Mouse (Mus musculus) hindbrain, embryonic 12.5 days (tissue): ENCODE measurements at regions not wholly inside any gene's neighbourhood (a gene's known extent, or its start where the extent isn't known, plus 50 kb on each side); places are given as distances from the start of the nearest gene placed in this dataset.

Experiments
- ATAC-seq: fragments of 200-750 bp; cut with Nextera tagmentation; 2 replicates; pipeline ENCODE4 v1.8.0; 2017; ENCODE audit warnings: moderate TSS enrichment; ENCODE audit not compliant: low FRiP score
- H3K27ac ChIP-seq: fragments of 300-500 bp; sonication (generic); 2 replicates; pipeline ENCODE4 v1.5.1; 2016; ENCODE audit warnings: mild to moderate bottlenecking
- H3K27me3 ChIP-seq: fragments of 300-500 bp; sonication (generic); 2 replicates; pipeline ENCODE4 v1.6.1; 2016; ENCODE audit warnings: mild to moderate bottlenecking
- H3K36me3 ChIP-seq: fragments of 300-500 bp; sonication (generic); 2 replicates; pipeline ENCODE4 v1.6.1; 2016; ENCODE audit warnings: mild to moderate bottlenecking
- H3K4me1 ChIP-seq: fragments of 300-500 bp; sonication (generic); 2 replicates; pipeline ENCODE4 v1.6.1; 2016
- H3K4me2 ChIP-seq: fragments of 300-500 bp; sonication (generic); replicated peaks from 2 replicates; pipeline ENCODE4 v1.6.1; 2016; ENCODE audit warnings: mild to moderate bottlenecking
- H3K4me3 ChIP-seq: fragments of 300-500 bp; sonication (generic); 2 replicates; pipeline ENCODE4 v1.5.1; 2016; ENCODE audit warnings: mild to moderate bottlenecking
- H3K9ac ChIP-seq: fragments of 300-500 bp; sonication (generic); 2 replicates; pipeline ENCODE4 v1.6.1; 2016; ENCODE audit warnings: mild to moderate bottlenecking, moderate library complexity
- H3K9me3 ChIP-seq: fragments of 300-500 bp; sonication (generic); replicated peaks from 2 replicates; pipeline ENCODE4 v1.6.1; 2016; ENCODE audit warnings: mild to moderate bottlenecking
- WGBS: fragments of 180-500 bp; shearing (Covaris S2); methylation state at CpG from one replicate; pipeline ENCODE4 v1.1.7; 2016; 5-methylcytosine and 5-hydroxymethylcytosine counted together

DNA sequence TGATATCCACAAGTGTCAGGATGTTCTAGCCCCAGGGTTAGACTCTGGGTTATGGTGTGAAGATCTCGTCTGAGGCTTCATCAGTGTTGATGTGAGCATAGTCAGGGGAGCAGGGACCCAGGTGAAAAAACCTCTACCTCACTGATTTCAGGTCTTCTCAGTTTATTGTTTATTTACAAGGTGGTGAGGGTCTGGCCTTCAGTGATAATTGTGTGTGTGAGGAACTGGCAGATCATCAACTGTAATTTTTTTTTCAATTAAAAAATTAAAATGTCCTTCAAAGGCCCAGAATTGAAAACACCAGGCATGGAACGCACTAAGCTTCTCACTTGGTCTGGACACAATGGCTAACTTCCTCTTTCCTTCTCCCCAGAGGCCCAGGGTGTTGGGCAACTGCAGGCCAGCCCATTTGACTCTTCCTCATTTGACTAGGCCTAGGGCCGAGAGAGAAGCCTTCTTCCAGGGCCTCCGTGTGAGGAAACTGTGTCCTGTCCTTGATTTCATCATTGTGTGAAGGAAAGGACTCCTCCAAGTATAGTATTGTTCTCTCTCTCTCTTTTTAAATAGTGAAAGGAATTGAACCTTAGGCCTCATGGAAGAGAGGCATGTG is 91.0 kb upstream of the Klf4 start:
- Histone ChIP-seq H3K27me3 (no peaks in the 10 kb centered on the region), H3K4me2 (no peak overlapping the region), H3K4me3 (no peak overlapping the region), H3K4me1 (no peaks in the 10 kb centered on the region), H3K9ac (no peak overlapping the region), H3K9me3 (no peaks in the 10 kb centered on the region), H3K36me3 (no peaks in the 10 kb centered on the region), H3K27ac (no peak overlapping the region)
- no peak for ATAC-seq
- WGBS, result 83% methylated on average over 4 of the region's 4 CpGs

DNA sequence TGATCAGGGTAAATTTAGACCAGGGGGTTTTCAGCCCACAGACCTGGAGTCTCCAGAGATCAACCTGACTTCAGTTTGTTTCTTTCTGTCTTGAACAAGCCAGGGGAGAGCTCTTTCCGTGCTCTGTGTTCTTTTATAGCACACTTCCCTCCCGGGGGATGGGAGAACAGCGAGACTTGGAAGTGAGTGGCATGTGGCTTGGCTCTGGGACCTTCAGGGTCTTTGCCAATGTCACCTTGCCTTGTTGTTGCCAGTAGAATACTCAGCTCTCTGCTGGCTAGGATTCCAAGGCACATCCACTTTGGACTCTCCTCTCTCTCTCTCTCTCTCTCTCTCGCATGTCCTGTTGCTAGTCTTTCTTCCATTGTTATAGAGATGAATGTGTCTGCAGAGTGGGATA is 90.4 kb upstream of the Klf4 start:
- no peaks in the 10 kb centered on the region for H3K27me3 ChIP-seq
- H3K9ac ChIP-seq, result no peak overlapping the region
- H3K4me1 ChIP-seq, result no peaks in the 10 kb centered on the region
- no peaks in the 10 kb centered on the region for H3K9me3 ChIP-seq
- H3K4me2 ChIP-seq, result no peak overlapping the region
- 76% methylated on average over 4 of the region's 4 CpGs for WGBS
- H3K36me3 ChIP-seq, result no peaks in the 10 kb centered on the region
- no peak for ATAC-seq
- no peak overlapping the region for H3K4me3 ChIP-seq
- no peak overlapping the region for H3K27ac ChIP-seq

DNA sequence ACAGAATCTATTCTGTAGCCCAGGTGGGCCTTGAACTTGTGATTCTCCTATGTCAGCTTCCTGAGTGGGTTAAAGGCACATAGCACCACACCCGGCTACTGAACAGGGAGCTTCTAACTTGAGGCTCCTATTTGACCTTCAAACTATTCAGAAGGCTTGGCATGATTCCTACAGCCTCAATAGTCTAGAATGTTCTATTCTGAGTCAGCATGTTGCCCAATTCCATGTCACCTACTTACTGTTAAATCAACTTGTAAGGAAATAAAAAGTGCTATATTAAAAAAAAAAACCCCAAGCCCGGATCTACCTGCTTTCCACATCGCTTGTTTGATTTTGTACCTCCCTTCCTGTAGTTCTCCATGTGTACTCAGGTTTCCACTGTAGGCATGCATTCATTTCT is 87.6 kb upstream of the Klf4 start:
- Histone ChIP-seq H3K27ac (no peak overlapping the region), H3K36me3 (no peaks in the 10 kb centered on the region), H3K9me3 (no peaks in the 10 kb centered on the region), H3K4me1 (no peaks in the 10 kb centered on the region), H3K4me3 (no peak overlapping the region), H3K9ac (no peak overlapping the region), H3K27me3 (no peaks in the 10 kb centered on the region), H3K4me2 (no peak overlapping the region)
- WGBS, result 89% methylated on average over 3 of the region's 3 CpGs
- ATAC-seq, result no peak

DNA sequence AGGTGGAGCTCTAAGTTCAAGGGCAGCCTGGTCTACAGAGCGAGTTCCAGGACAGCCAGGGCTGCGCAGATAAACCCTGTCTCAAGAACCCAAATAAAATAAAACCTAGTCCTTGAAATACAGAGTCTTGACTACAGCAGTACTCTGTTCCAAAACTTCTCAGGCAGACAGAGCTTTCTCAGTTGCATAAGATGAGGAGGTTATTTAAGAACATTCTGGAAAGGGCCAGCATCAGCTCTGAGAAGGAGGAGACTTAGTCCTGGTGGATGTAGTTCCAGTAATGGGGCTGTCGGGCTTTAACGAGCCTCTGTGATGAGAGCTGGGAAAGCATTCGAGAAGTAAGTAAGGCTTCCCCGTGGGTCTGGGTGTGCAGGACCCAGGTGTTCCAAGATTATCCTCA is 83.5 kb upstream of the Klf4 start:
- no peaks in the 10 kb centered on the region for H3K9me3 ChIP-seq
- no peak overlapping the region for H3K27ac ChIP-seq
- no peaks in the 10 kb centered on the region for H3K27me3 ChIP-seq
- no peak overlapping the region for H3K4me3 ChIP-seq
- no peaks in the 10 kb centered on the region for H3K4me1 ChIP-seq
- no peak overlapping the region for H3K9ac ChIP-seq
- no peak overlapping the region for H3K4me2 ChIP-seq
- 81% methylated on average over 6 of the region's 6 CpGs for WGBS
- H3K36me3 ChIP-seq, result no peaks in the 10 kb centered on the region
- no peak for ATAC-seq

DNA sequence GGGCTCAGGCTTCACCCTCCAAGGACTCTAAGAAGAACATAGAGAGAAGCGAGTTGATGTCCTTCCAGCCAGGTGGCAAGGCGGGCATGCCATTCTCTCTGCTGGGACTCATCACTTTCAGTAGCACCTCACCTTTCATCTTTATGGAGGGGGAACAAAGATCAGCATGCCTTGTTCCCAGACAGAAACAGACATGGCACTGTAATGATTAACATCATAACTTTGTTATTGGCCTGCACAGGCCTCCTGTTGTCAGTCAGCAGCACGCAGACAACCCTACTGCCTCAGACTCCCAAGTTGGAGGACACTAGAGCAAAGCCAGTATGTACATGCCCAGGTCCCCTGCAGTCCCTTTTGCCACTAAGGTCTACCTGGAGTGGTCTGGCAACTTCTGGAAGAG is 81.3 kb upstream of the Klf4 start:
- Histone ChIP-seq H3K27me3 (no peaks in the 10 kb centered on the region), H3K9me3 (no peaks in the 10 kb centered on the region), H3K4me2 (no peak overlapping the region), H3K27ac (no peak overlapping the region), H3K9ac (no peak overlapping the region), H3K4me3 (no peak overlapping the region), H3K4me1 (no peaks in the 10 kb centered on the region), H3K36me3 (no peaks in the 10 kb centered on the region)
- WGBS, result 95% methylated on average over 3 of the region's 3 CpGs
- no peak for ATAC-seq

DNA sequence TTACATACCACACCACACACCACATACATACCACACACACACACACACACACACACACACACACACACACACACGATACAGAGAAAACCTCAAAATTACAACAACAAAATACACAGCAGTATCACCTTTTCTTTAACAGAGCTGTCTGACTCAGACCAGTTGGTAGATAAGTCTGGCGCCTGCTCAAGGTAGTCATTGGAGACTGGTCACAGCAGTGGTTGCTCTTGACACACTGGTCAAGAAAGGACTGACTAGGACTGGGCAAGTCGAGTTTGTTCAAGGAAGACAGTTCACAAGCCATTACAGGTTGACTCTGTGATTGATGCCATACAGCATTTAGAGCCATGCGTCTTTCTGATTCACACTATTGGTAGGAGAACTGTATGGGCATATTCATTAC is 78.7 kb upstream of the Klf4 start:
- 88% methylated on average over 4 of the region's 4 CpGs for WGBS
- no peak overlapping the region for H3K4me2 ChIP-seq
- no peaks in the 10 kb centered on the region for H3K27me3 ChIP-seq
- ATAC-seq, result no peak
- H3K9ac ChIP-seq, result no peak overlapping the region
- no peak overlapping the region for H3K4me3 ChIP-seq
- no peaks in the 10 kb centered on the region for H3K4me1 ChIP-seq
- no peaks in the 10 kb centered on the region for H3K36me3 ChIP-seq
- no peak overlapping the region for H3K27ac ChIP-seq
- no peaks in the 10 kb centered on the region for H3K9me3 ChIP-seq

DNA sequence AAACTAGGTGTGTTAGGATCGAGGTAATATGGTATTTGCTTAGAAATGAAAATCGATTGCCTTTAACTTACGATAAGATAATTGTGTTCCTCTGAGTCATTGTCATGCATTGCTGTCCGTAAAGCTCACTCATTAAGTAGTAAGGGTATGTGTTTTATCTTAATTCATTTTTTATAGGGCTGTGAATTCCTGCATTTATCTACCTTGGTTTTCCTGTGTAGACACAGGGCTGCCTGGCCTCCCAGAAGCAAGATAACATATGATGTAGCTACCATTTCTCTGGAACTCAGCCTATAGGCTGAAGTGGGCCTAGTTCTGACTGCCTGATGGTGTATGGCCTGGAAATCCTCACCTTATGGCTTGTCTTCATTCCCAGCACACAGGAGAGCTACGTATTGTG is 76.9 kb upstream of the Klf4 start:
- WGBS, result 89% methylated on average over 5 of the region's 5 CpGs

DNA sequence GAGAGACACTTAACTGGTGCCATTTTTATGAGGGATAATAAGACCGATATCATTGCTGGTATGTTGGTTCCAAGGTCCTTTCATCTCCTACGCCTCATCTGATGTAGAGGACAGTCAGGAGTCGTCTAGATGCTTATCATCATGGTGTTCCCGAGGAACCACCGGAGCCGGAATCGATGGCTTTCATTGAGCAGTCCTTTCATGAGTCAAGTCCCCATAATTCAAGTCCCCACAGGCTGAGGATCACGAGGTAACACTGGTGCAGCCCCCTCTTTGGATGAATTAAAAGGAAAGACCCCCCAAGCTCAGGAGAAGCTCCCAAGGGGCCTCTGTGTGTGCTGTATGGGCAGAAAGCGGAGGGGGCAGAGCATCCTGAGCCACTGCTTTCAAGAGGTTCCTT is 73.3 kb upstream of the Klf4 start:
- Histone ChIP-seq H3K9ac (no peak overlapping the region), H3K9me3 (no peaks in the 10 kb centered on the region), H3K4me3 (no peak overlapping the region), H3K27me3 (no peaks in the 10 kb centered on the region), H3K4me2 (no peak overlapping the region), H3K27ac (no peak overlapping the region), H3K4me1 (no peaks in the 10 kb centered on the region), H3K36me3 (no peaks in the 10 kb centered on the region)
- 90% methylated on average over 9 of the region's 9 CpGs for WGBS
- no peak for ATAC-seq

More for the DNA sequence above, 76.9 kb upstream of the Klf4 start:
- no peak overlapping the region for H3K9ac ChIP-seq
- H3K4me2 ChIP-seq, result no peak overlapping the region
- no peaks in the 10 kb centered on the region for H3K9me3 ChIP-seq
- H3K36me3 ChIP-seq, result no peaks in the 10 kb centered on the region
- H3K27me3 ChIP-seq, result no peaks in the 10 kb centered on the region
- ATAC-seq, result no peak
- no peak overlapping the region for H3K4me3 ChIP-seq
- H3K4me1 ChIP-seq, result no peaks in the 10 kb centered on the region
- no peak overlapping the region for H3K27ac ChIP-seq

DNA sequence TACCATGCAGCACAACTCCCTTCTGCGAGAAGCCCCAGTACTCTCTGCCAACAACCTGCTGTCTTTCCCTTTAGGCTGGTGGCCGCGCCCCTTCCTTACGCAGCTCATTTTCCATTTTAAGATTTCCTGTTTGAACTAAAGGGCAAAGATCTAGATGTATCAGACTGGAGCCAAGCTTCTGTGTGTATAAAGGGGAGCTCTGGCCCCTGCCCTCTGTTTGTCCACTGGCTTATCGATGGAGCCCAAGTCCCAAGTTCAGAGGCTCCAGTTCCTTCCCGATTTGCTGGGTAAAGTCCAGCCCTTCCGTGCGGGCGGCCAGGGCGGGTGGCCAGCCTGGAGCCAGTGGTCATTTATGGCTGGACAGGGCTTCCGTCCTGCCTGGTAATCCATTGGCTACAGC is 72.6 kb upstream of the Klf4 start:
- Histone ChIP-seq H3K9ac (no peak overlapping the region), H3K27me3 (no peaks in the 10 kb centered on the region), H3K27ac (no peak overlapping the region), H3K4me1 (no peaks in the 10 kb centered on the region), H3K4me2 (no peak overlapping the region), H3K4me3 (no peak overlapping the region), H3K36me3 (no peaks in the 10 kb centered on the region), H3K9me3 (no peaks in the 10 kb centered on the region)
- WGBS, result 92% methylated on average over 11 of the region's 11 CpGs
- no peak for ATAC-seq

DNA sequence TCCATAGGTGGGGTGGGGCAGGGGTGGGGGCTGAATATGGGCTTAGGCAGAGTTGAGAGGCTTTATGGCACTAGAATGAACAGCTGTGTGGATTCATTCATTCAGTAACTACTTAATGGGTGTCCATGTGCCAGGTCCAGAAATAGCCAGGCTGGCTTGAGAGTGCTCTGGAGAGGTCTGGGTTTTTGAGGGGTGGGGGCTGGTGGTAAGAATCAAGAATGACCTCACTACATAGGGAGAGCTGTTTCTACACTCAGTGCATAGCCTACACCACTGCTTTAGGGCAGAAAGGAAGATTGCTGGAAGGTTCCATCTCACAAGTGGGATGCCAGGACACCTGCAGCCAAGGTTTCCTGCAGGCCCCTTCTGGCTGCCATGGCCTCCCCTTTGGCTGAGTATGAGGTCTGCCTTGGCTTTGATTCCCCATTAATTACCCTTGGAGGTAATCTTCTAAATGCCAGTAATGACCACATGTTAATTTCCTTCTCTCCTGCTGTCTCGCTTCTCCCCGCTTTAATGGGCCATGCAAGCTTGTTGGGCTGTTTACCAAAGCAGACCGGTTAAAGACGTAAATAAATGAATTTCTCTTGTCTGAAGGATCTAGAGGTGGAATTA is 71.7 kb upstream of the Klf4 start:
- Histone ChIP-seq H3K9ac (no peak overlapping the region), H3K9me3 (no peaks in the 10 kb centered on the region), H3K4me3 (no peak overlapping the region), H3K36me3 (no peaks in the 10 kb centered on the region), H3K27ac (no peak overlapping the region), H3K4me2 (no peak overlapping the region), H3K27me3 (no peaks in the 10 kb centered on the region), H3K4me1 (no peaks in the 10 kb centered on the region)
- 86% methylated on average over 4 of the region's 4 CpGs for WGBS
- ATAC-seq, result no peak

DNA sequence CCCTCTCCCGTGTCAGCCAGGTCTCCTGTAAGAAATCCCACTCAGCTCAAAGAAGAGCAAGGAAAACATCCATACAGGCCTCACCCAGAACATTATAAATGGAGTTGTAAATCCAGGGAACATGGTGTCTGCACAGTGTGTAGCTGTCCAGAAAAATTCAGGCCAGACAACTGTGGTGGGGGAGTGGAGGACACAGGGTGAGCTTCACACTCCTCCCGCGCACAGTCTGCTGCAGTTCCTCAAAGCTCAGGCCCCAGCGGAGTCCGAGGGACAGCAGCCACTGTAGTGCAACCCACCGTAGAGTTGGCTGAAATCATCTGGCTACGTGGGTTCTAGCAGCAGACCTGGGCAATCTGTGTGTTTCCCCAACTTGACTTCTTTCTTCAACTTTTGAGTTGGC is 62.9 kb upstream of the Klf4 start:
- ATAC-seq, result no peak

DNA sequence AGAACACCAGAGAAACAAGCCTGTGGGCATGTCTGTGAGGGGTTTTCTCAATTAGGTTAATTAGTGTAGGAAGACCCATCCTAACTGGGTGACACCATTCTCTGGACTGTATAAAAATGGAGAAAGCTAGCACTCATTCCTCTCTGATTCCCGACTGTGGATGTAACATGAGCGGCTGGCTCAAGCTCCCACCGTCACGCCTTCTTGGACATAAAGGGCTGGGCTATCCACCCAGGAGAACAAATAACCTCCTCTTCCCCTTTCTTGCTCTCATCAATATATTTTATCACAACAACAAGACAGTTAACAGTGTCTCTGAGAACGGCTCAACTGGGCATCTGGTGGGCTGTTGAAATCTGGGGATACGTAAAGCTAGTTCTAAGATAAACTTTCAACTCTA is 62.4 kb upstream of the Klf4 start:
- H3K4me3 ChIP-seq, result no peak overlapping the region
- no peak overlapping the region for H3K9ac ChIP-seq
- no peak overlapping the region for H3K4me2 ChIP-seq
- H3K27me3 ChIP-seq, result no peaks in the 10 kb centered on the region
- no peaks in the 10 kb centered on the region for H3K9me3 ChIP-seq
- H3K4me1 ChIP-seq, result no peaks in the 10 kb centered on the region
- no peak for ATAC-seq
- no peaks in the 10 kb centered on the region for H3K36me3 ChIP-seq
- 75% methylated on average over 6 of the region's 6 CpGs for WGBS
- no peak overlapping the region for H3K27ac ChIP-seq

More for the DNA sequence above, 62.9 kb upstream of the Klf4 start:
- Histone ChIP-seq H3K27me3 (no peaks in the 10 kb centered on the region), H3K4me2 (no peak overlapping the region), H3K9me3 (no peaks in the 10 kb centered on the region), H3K36me3 (no peaks in the 10 kb centered on the region), H3K4me3 (no peak overlapping the region), H3K27ac (no peak overlapping the region), H3K9ac (no peak overlapping the region), H3K4me1 (no peaks in the 10 kb centered on the region)
- 92% methylated on average over 7 of the region's 7 CpGs for WGBS

DNA sequence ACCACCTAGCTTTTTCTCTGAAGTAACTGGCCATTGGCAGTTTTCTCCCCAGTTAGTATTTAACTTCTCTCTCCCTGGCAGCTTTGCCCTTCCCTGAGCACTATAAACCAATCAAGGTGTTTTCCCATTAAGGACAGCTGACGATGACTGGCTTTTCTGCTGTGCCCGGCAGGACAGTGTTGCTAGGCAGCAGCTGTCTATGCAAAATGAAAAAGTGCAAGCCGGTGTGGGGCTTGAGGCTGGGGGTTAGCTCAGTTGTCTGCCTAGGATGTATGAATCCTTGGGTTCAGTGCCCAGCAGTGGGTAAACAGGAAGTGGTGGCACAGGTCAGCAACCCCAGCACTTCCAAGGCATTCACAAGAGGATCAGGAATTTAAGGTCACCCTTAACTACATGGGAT is 60.9 kb upstream of the Klf4 start:
- WGBS, result 20% methylated on average over 3 of the region's 3 CpGs
- Histone ChIP-seq H3K4me2 (no peak overlapping the region), H3K4me3 (no peak overlapping the region), H3K27ac (no peak overlapping the region), H3K9me3 (no peaks in the 10 kb centered on the region), H3K27me3 (no peaks in the 10 kb centered on the region), H3K9ac (no peak overlapping the region), H3K4me1 (no peaks in the 10 kb centered on the region), H3K36me3 (no peaks in the 10 kb centered on the region)
- no peak for ATAC-seq
